Mouse (Mus musculus): ENCODE results near the gene Sike1. TPM values are rescaled to one million over a fixed set of nuclear protein-coding genes. Genes with fewer than 3 reads are reported as not detected.

The Sike1 gene
- 53.1 and 58.9 TPM in 2 replicates for polyA plus RNA-seq (2015; fragmentation: Nextera tagmentation; extraction: Ambion mirVana)

GRCm38 (mm10) chr3:102995605-102996321 is at the start of gene Sike1:
TSS of gene Sike1 (plus strand) at chr3:102995708.
- Histone ChIP-seq H3K9ac (replicated peaks; ENCODE audit: low read depth, low read length) (peak within 1 kb of the TSS; percentile 73), H3K36me3 (ENCODE audit: control insufficient read depth, insufficient read depth) (peaks cover 18% of the 10 kb centered on the region), H3K9me3 (ENCODE audit: control insufficient read depth, low read length) (no peaks in the 10 kb centered on the region), H3K27ac (ENCODE audit: low read length) (peak within 1 kb of the TSS; percentile 69), H3K4me1 (replicated peaks; ENCODE audit: control insufficient read depth, insufficient read depth, low read length) (peaks cover 13% of the 10 kb centered on the region), H3K27me3 (replicated peaks; ENCODE audit: control insufficient read depth, insufficient read depth, low read length) (no peaks in the 10 kb centered on the region), H3K4me3 (replicated peaks; ENCODE audit: low read length) (peak within 1 kb of the TSS; percentile 60), H3K4me2 (ENCODE audit: low read length) (peak within 1 kb of the TSS; percentile 68)
- peak; percentile 99 for ATAC-seq
- WGBS: under 1% methylated on average over 60 of the region's 60 CpGs

GRCm38 (mm10) chr3:102946312-102946711 is 49.2 kb upstream of the Sike1 start:
- ATAC-seq: no peak
- Histone ChIP-seq H3K4me1 (replicated peaks; ENCODE audit: control insufficient read depth, insufficient read depth, low read length) (no peaks in the 10 kb centered on the region), H3K4me3 (replicated peaks; ENCODE audit: low read length) (no peak overlapping the region), H3K9ac (replicated peaks; ENCODE audit: low read depth, low read length) (no peak overlapping the region), H3K27ac (ENCODE audit: low read length) (no peak overlapping the region), H3K27me3 (replicated peaks; ENCODE audit: control insufficient read depth, insufficient read depth, low read length) (no peaks in the 10 kb centered on the region), H3K4me2 (ENCODE audit: low read length) (no peak overlapping the region), H3K36me3 (ENCODE audit: control insufficient read depth, insufficient read depth) (no peaks in the 10 kb centered on the region), H3K9me3 (ENCODE audit: control insufficient read depth, low read length) (no peaks in the 10 kb centered on the region)
- 82% methylated on average over 3 of the region's 3 CpGs for WGBS

GRCm38 (mm10) chr3:102946861-102947260 is 48.6 kb upstream of the Sike1 start:
- Histone ChIP-seq H3K9me3 (ENCODE audit: control insufficient read depth, low read length) (no peaks in the 10 kb centered on the region), H3K27me3 (replicated peaks; ENCODE audit: control insufficient read depth, insufficient read depth, low read length) (no peaks in the 10 kb centered on the region), H3K27ac (ENCODE audit: low read length) (no peak overlapping the region), H3K4me1 (replicated peaks; ENCODE audit: control insufficient read depth, insufficient read depth, low read length) (no peaks in the 10 kb centered on the region), H3K9ac (replicated peaks; ENCODE audit: low read depth, low read length) (no peak overlapping the region), H3K4me3 (replicated peaks; ENCODE audit: low read length) (no peak overlapping the region), H3K4me2 (ENCODE audit: low read length) (no peak overlapping the region), H3K36me3 (ENCODE audit: control insufficient read depth, insufficient read depth) (no peaks in the 10 kb centered on the region)
- no peak for ATAC-seq
- WGBS: 44% methylated on average over 5 of the region's 5 CpGs

- no peak overlapping the region for H3K4me2 ChIP-seq (ENCODE audit: low read length)
- no peaks in the 10 kb centered on the region for H3K4me1 ChIP-seq (replicated peaks; ENCODE audit: control insufficient read depth, insufficient read depth, low read length)
- no peak for ATAC-seq
- H3K9ac ChIP-seq (replicated peaks; ENCODE audit: low read depth, low read length): no peak overlapping the region
- H3K36me3 ChIP-seq (ENCODE audit: control insufficient read depth, insufficient read depth): no peaks in the 10 kb centered on the region
- H3K4me3 ChIP-seq (replicated peaks; ENCODE audit: low read length): no peak overlapping the region
- WGBS: 94% methylated on average over 12 of the region's 12 CpGs
- no peak overlapping the region for H3K27ac ChIP-seq (ENCODE audit: low read length)
- no peaks in the 10 kb centered on the region for H3K27me3 ChIP-seq (replicated peaks; ENCODE audit: control insufficient read depth, insufficient read depth, low read length)
- H3K9me3 ChIP-seq (ENCODE audit: control insufficient read depth, low read length): no peaks in the 10 kb centered on the region
These were observed 41.0 kb upstream of the Sike1 start for GRCm38 (mm10) chr3:102954476-102954875.

GRCm38 (mm10) chr3:102955143-102955542 is 40.4 kb upstream of the Sike1 start:
- WGBS: 85% methylated on average over 3 of the region's 3 CpGs
- Histone ChIP-seq H3K4me2 (ENCODE audit: low read length) (no peak overlapping the region), H3K36me3 (ENCODE audit: control insufficient read depth, insufficient read depth) (no peaks in the 10 kb centered on the region), H3K4me3 (replicated peaks; ENCODE audit: low read length) (no peak overlapping the region), H3K9ac (replicated peaks; ENCODE audit: low read depth, low read length) (no peak overlapping the region), H3K27me3 (replicated peaks; ENCODE audit: control insufficient read depth, insufficient read depth, low read length) (no peaks in the 10 kb centered on the region), H3K4me1 (replicated peaks; ENCODE audit: control insufficient read depth, insufficient read depth, low read length) (no peaks in the 10 kb centered on the region), H3K9me3 (ENCODE audit: control insufficient read depth, low read length) (no peaks in the 10 kb centered on the region), H3K27ac (ENCODE audit: low read length) (no peak overlapping the region)
- ATAC-seq: no peak

- WGBS: 43% methylated on average over 3 of the region's 3 CpGs
- no peak for ATAC-seq
- Histone ChIP-seq H3K27me3 (replicated peaks; ENCODE audit: control insufficient read depth, insufficient read depth, low read length) (no peaks in the 10 kb centered on the region), H3K4me3 (replicated peaks; ENCODE audit: low read length) (no peak overlapping the region), H3K9me3 (ENCODE audit: control insufficient read depth, low read length) (no peaks in the 10 kb centered on the region), H3K27ac (ENCODE audit: low read length) (no peak overlapping the region), H3K9ac (replicated peaks; ENCODE audit: low read depth, low read length) (no peak overlapping the region), H3K36me3 (ENCODE audit: control insufficient read depth, insufficient read depth) (no peaks in the 10 kb centered on the region), H3K4me1 (replicated peaks; ENCODE audit: control insufficient read depth, insufficient read depth, low read length) (no peaks in the 10 kb centered on the region), H3K4me2 (ENCODE audit: low read length) (no peak overlapping the region)
These were observed 39.9 kb upstream of the Sike1 start for GRCm38 (mm10) chr3:102955596-102955995.

- Histone ChIP-seq H3K27ac (ENCODE audit: low read length) (no peak within 1 kb of the TSS), H3K9ac (replicated peaks; ENCODE audit: low read depth, low read length) (no peak within 1 kb of the TSS), H3K36me3 (ENCODE audit: control insufficient read depth, insufficient read depth) (no peaks in the 10 kb centered on the region), H3K4me3 (replicated peaks; ENCODE audit: low read length) (no peak within 1 kb of the TSS), H3K4me2 (ENCODE audit: low read length) (no peak within 1 kb of the TSS), H3K9me3 (ENCODE audit: control insufficient read depth, low read length) (no peaks in the 10 kb centered on the region), H3K4me1 (replicated peaks; ENCODE audit: control insufficient read depth, insufficient read depth, low read length) (no peaks in the 10 kb centered on the region), H3K27me3 (replicated peaks; ENCODE audit: control insufficient read depth, insufficient read depth, low read length) (no peaks in the 10 kb centered on the region)
- no peak for ATAC-seq
- 55% methylated on average over 3 of the region's 3 CpGs for WGBS
These were observed 31.5 kb upstream of the Sike1 start, which contains the start of gene Nr1h5 for GRCm38 (mm10) chr3:102964033-102964432. TSS of gene Nr1h5 (minus strand) at chr3:102964133.

- Histone ChIP-seq H3K4me2 (ENCODE audit: low read length) (no peak overlapping the region), H3K27ac (ENCODE audit: low read length) (no peak overlapping the region), H3K4me1 (replicated peaks; ENCODE audit: control insufficient read depth, insufficient read depth, low read length) (no peaks in the 10 kb centered on the region), H3K9me3 (ENCODE audit: control insufficient read depth, low read length) (no peaks in the 10 kb centered on the region), H3K9ac (replicated peaks; ENCODE audit: low read depth, low read length) (no peak overlapping the region), H3K36me3 (ENCODE audit: control insufficient read depth, insufficient read depth) (no peaks in the 10 kb centered on the region), H3K4me3 (replicated peaks; ENCODE audit: low read length) (no peak overlapping the region), H3K27me3 (replicated peaks; ENCODE audit: control insufficient read depth, insufficient read depth, low read length) (no peaks in the 10 kb centered on the region)
- 40% methylated on average over 9 of the region's 9 CpGs for WGBS
- ATAC-seq: no peak
These were observed 25.4 kb upstream of the Sike1 start for GRCm38 (mm10) chr3:102970067-102970466.

GRCm38 (mm10) chr3:102970508-102970907 is 25.0 kb upstream of the Sike1 start:
- WGBS: 80% methylated on average over 3 of the region's 3 CpGs
- Histone ChIP-seq H3K4me3 (replicated peaks; ENCODE audit: low read length) (no peak overlapping the region), H3K36me3 (ENCODE audit: control insufficient read depth, insufficient read depth) (no peaks in the 10 kb centered on the region)

More at GRCm38 (mm10) chr3:102970508-102970907, 25.0 kb upstream of the Sike1 start:
- no peak overlapping the region for H3K27ac ChIP-seq (ENCODE audit: low read length)
- H3K4me1 ChIP-seq (replicated peaks; ENCODE audit: control insufficient read depth, insufficient read depth, low read length): no peaks in the 10 kb centered on the region
- no peak for ATAC-seq
- no peak overlapping the region for H3K9ac ChIP-seq (replicated peaks; ENCODE audit: low read depth, low read length)
- H3K9me3 ChIP-seq (ENCODE audit: control insufficient read depth, low read length): no peaks in the 10 kb centered on the region
- H3K27me3 ChIP-seq (replicated peaks; ENCODE audit: control insufficient read depth, insufficient read depth, low read length): no peaks in the 10 kb centered on the region
- no peak overlapping the region for H3K4me2 ChIP-seq (ENCODE audit: low read length)

Data from forebrain, embryonic 16.5 days (tissue).